Mouse (Mus musculus): ENCODE data around the gene Atp8b4.

DNA sequence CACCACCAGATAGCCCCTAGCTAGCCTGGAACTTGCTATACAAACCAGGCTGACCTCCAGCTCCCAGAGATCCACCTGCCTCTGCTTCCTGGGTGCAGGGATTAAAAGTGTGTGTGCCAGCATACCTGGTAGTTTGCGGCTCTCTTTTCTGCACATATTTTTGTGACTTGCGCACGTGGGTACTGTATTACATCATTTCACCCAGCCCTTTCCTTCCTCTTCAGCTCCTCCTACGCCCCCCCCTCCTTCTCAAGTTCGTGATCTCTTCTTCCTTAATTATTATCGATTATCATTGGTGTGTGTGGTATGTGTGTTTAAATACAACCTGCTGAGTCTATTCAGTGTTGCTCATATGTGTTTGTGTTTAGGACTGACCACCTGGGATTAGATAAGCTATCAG lies at the start of gene Atp8b4:
- no peak for TF ChIP-seq CTCF (IDR thresholded peaks at IDR 0.05; ENCODE audit: insufficient read depth, low read depth, low read length)
- no peak for TF ChIP-seq POLR2A (IDR thresholded peaks at IDR 0.05; ENCODE audit: insufficient read depth, low read depth, low read length)
